Mouse (Mus musculus): ENCODE results near the gene Kmt2b. TPM values are rescaled to one million over a fixed set of nuclear protein-coding genes. Genes with fewer than 3 reads are reported as not detected.
A peak's percentile ranks its signal among the peaks of the same experiment; 100 is the strongest.

Gene Kmt2b
- total and polyA plus RNA-seq, 3 experiments, result 15.6 to 25.6 (median 15.9) TPM

DNA sequence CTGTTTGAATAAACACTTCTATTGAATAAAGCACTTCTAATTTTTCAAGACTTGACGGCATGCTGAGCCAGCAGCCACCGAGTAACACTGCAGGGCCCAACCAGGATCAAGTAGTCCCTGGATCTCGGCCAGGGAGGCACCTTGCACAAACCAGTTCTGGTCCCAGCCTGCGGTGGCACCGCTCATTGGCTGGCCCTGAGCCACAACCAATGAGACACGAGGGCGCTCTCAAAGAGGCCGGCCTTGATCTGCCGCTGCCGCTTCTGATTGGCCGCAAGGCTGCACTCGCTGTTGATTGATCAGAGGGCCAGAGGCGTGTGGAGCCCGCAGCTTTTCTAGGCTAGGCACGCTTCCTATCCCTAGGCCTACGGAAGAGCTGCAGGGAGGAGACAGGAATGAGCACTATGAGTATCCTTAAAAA lies 11.4 kb upstream of the Kmt2b start:
- WGBS, result under 1% methylated on average over 16 of the region's 16 CpGs
- no peaks in the 10 kb centered on the region for H3K27me3 ChIP-seq (ENCODE audit: control insufficient read depth, insufficient read depth, low read length)
- no peak overlapping the region for H3K27ac ChIP-seq
- peak; percentile 73 to 88 for DNase-seq
- intact Hi-C loops (cut with DNase I), result loop anchor here (10.0 kb wide), 1 partner anchor 355 kb away; the partner anchor contains the start of gene Usf2
- no peak overlapping the region for H3K4me3 ChIP-seq
- H3K4me1 ChIP-seq (ENCODE audit: control insufficient read depth, insufficient read depth, low read length), result no peaks in the 10 kb centered on the region
- TF ChIP-seq POLR2A (IDR thresholded peaks at IDR 0.05; ENCODE audit: insufficient read depth, low read depth, low read length) (no peak), EP300 (IDR thresholded peaks at IDR 0.05; ENCODE audit: insufficient read depth, low read depth, low read length) (no peak)
- H3K36me3 ChIP-seq (ENCODE audit: control insufficient read depth, insufficient read depth, low read length), result no peaks in the 10 kb centered on the region
- H3K79me2 ChIP-seq (replicated peaks; ENCODE audit: control insufficient read depth, insufficient read depth, low read length), result no peaks in the 10 kb centered on the region
- H3K9ac ChIP-seq (ENCODE audit: low read depth, low read length), result no peak overlapping the region

GRCm38 (mm10) chr7:30598786-30599185 lies 10.3 kb upstream of the Kmt2b start, which contains the start of gene Zbtb32:
TSS of gene Zbtb32 (minus strand) at chr7:30598909.
- intact Hi-C loops (cut with DNase I), result loop anchor here (10.0 kb wide), 1 partner anchor 356 kb away; the partner anchor contains the start of gene Usf2
- Histone ChIP-seq H3K4me1 (ENCODE audit: control insufficient read depth, insufficient read depth, low read length) (no peaks in the 10 kb centered on the region), H3K4me3 (no peak within 1 kb of the TSS), H3K27me3 (ENCODE audit: control insufficient read depth, insufficient read depth, low read length) (no peaks in the 10 kb centered on the region), H3K36me3 (ENCODE audit: control insufficient read depth, insufficient read depth, low read length) (no peaks in the 10 kb centered on the region), H3K9ac (ENCODE audit: low read depth, low read length) (no peak within 1 kb of the TSS), H3K79me2 (replicated peaks; ENCODE audit: control insufficient read depth, insufficient read depth, low read length) (no peaks in the 10 kb centered on the region), H3K27ac (no peak within 1 kb of the TSS)
- TF ChIP-seq CTCF (IDR thresholded peaks at IDR 0.05) (no peak), POLR2A (IDR thresholded peaks at IDR 0.05; ENCODE audit: insufficient read depth, low read depth, low read length) (no peak), EP300 (IDR thresholded peaks at IDR 0.05; ENCODE audit: insufficient read depth, low read depth, low read length) (no peak)
- WGBS, result 91% methylated on average over 12 of the region's 12 CpGs
- DNase-seq, result no peak

DNA sequence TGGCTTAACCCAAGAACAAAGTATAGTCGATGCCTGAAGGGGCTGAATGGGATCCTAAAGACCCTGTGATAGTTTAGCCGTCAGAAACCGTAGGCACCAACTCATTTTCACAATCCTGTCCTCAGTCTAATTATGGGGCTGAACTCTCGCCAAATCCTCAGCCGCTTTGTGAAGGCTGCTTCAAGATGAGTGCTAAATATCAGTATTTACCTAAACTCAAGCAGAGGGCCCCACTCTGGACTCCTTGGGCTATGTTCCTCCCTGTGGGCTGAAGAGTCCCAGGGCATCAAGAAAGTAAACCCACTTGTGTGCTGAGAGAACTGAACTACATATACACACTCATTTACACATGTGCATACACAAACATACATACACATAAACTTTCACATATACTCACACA lies 8.3 kb upstream of the Kmt2b start:
- Histone ChIP-seq H3K9ac (ENCODE audit: low read depth, low read length) (no peak overlapping the region), H3K27me3 (ENCODE audit: control insufficient read depth, insufficient read depth, low read length) (no peaks in the 10 kb centered on the region), H3K4me3 (no peak overlapping the region), H3K79me2 (replicated peaks; ENCODE audit: control insufficient read depth, insufficient read depth, low read length) (no peaks in the 10 kb centered on the region), H3K4me1 (ENCODE audit: control insufficient read depth, insufficient read depth, low read length) (no peaks in the 10 kb centered on the region), H3K36me3 (ENCODE audit: control insufficient read depth, insufficient read depth, low read length) (no peaks in the 10 kb centered on the region), H3K27ac (no peak overlapping the region)
- whole genome bisulfite sequencing, result 60% methylated on average over 5 of the region's 5 CpGs
- DNase-seq, result no peak
- intact Hi-C loops (cut with DNase I), result loop anchor here (10.0 kb wide), 1 partner anchor 358 kb away; the partner anchor contains the start of gene Usf2
- TF ChIP-seq EP300 (IDR thresholded peaks at IDR 0.05; ENCODE audit: insufficient read depth, low read depth, low read length) (no peak), POLR2A (IDR thresholded peaks at IDR 0.05; ENCODE audit: insufficient read depth, low read depth, low read length) (no peak), CTCF (IDR thresholded peaks at IDR 0.05) (no peak)

GRCm38 (mm10) chr7:30596093-30596492 lies 7.6 kb upstream of the Kmt2b start:
- no peaks in the 10 kb centered on the region for H3K79me2 ChIP-seq (replicated peaks; ENCODE audit: control insufficient read depth, insufficient read depth, low read length)
- H3K4me1 ChIP-seq (ENCODE audit: control insufficient read depth, insufficient read depth, low read length), result no peaks in the 10 kb centered on the region
- TF ChIP-seq EP300 (IDR thresholded peaks at IDR 0.05; ENCODE audit: insufficient read depth, low read depth, low read length) (no peak), CTCF (IDR thresholded peaks at IDR 0.05) (no peak), POLR2A (IDR thresholded peaks at IDR 0.05; ENCODE audit: insufficient read depth, low read depth, low read length) (no peak)
- H3K27me3 ChIP-seq (ENCODE audit: control insufficient read depth, insufficient read depth, low read length), result no peaks in the 10 kb centered on the region
- no peak overlapping the region for H3K9ac ChIP-seq (ENCODE audit: low read depth, low read length)
- 69% methylated on average over 5 of the region's 5 CpGs for WGBS
- no peaks in the 10 kb centered on the region for H3K36me3 ChIP-seq (ENCODE audit: control insufficient read depth, insufficient read depth, low read length)
- no peak overlapping the region for H3K4me3 ChIP-seq
- no peak overlapping the region for H3K27ac ChIP-seq
- intact Hi-C loops (cut with DNase I), result loop anchor here (10.0 kb wide), 1 partner anchor 359 kb away; the partner anchor contains the start of gene Usf2
- no peak for DNase-seq

DNA sequence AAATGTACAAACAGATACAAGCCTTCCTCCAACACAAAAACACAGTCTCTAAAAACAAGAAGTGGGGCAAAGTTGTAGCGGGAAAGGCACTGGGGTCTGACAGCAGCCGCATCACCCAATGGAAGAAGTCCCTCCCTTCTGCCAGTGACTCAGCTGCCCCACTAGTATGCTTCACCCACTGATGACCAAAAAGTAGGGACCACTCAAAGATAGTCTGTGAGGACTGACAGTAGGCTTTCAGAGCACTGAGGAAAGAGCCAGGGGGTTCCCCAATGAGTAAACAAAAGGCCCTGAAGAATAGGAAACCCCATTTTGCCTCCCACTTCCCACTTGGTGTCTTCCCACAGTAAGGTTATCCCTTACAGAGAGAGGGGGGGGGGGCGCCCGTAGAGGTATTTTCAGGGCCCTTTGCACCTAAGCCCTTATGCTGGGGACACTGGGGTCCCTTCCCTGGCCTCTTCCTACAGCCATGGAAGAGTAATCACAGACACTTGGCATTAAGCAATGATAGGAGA lies 6.0 kb upstream of the Kmt2b start:
- Histone ChIP-seq H3K4me1 (ENCODE audit: control insufficient read depth, insufficient read depth, low read length) (no peaks in the 10 kb centered on the region), H3K4me3 (no peak overlapping the region), H3K27me3 (ENCODE audit: control insufficient read depth, insufficient read depth, low read length) (no peaks in the 10 kb centered on the region), H3K36me3 (ENCODE audit: control insufficient read depth, insufficient read depth, low read length) (no peaks in the 10 kb centered on the region), H3K9ac (ENCODE audit: low read depth, low read length) (no peak overlapping the region), H3K79me2 (replicated peaks; ENCODE audit: control insufficient read depth, insufficient read depth, low read length) (no peaks in the 10 kb centered on the region), H3K27ac (no peak overlapping the region)
- intact Hi-C loops (cut with DNase I), result loop anchor here (5.0 to 10.0 kb wide), 2 partner anchors 268 to 360 kb away; partner anchors contain the start of genes Ffar1 and Usf2
- TF ChIP-seq CTCF (IDR thresholded peaks at IDR 0.05), result no peak
- TF ChIP-seq EP300 (IDR thresholded peaks at IDR 0.05; ENCODE audit: insufficient read depth, low read depth, low read length), result no peak
- TF ChIP-seq POLR2A (IDR thresholded peaks at IDR 0.05; ENCODE audit: insufficient read depth, low read depth, low read length), result no peak
- WGBS, result 49% methylated on average over 4 of the region's 4 CpGs
- DNase-seq, result no peak

Measured in heart, adult 2 months (tissue).